Comparison of ENCODE assay signal across 11 mouse cellular contexts in the genomic region with DNA sequence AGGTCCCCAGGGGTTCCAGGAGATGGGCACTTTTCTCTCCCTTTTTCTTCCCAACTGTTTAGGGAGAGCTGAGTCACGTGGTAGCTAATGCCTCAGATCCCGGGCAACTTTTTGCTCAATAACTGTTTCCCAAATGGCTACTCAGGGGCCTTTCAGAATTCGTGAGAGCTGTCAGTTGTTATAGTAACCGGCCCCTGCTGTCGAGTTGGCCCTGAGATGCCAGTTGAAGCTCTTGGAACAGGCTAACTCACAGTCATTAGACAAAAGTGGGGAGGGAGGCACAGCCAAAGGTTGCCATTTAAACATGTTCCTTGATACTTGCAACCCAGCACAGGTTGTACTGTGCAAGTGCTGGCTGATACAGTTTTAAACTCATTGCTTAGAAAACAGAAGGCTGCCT.
A peak's percentile ranks its signal among the peaks of the same experiment; 100 is the strongest.
DNase-seq lines count a peak whose midpoint lies in the region; ATAC-seq and TF ChIP-seq lines count a peak whose summit lies in the region.
"Had no signal": no experiment of that assay in that cellular context is flagged by ENCODE, and none has a peak within 500 bp of the region (broad histone marks: within the 10 kb centered on the region; RNA-seq: fewer than 3 reads in every experiment).

No protein-coding gene starts in this region.

- DNase-seq in kidney, adult 2 months = peak; percentile 25
- no peak for DNase-seq in kidney, adult 18-20 months
- peak; percentile 21 for DNase-seq in cerebellum, adult 9-10 months
- peak; percentile 89 for DNase-seq in forebrain, embryonic 14.5 days (ENCODE audit: low spot score)
- DNase-seq in Muller cell, postnatal 12 days (ENCODE audit: inconsistent ontology term) = no peak
- DNase-seq in heart, postnatal 4 days = no peak
- DNase-seq: lung, adult 18-20 months; thymus, postnatal 25 days had no signal

- no peak overlapping the region for H3K4me3 ChIP-seq in kidney, adult 2 months (ENCODE audit: insufficient read depth, low read depth, low read length)
- H3K4me3 ChIP-seq in forebrain, embryonic 14.5 days (ENCODE audit: low read depth, low read length) = no peak overlapping the region
- H3K4me3 ChIP-seq in midbrain, embryonic 12.5 days = no peak overlapping the region
- H3K4me3 ChIP-seq: myocyte had no signal

- no peaks in the 10 kb centered on the region for H3K36me3 ChIP-seq in kidney, adult 2 months (ENCODE audit: control insufficient read depth, insufficient read depth, low read length)
- no peaks in the 10 kb centered on the region for H3K36me3 ChIP-seq in forebrain, embryonic 14.5 days (ENCODE audit: control insufficient read depth, insufficient read depth, low read length)
- H3K36me3 ChIP-seq in midbrain, embryonic 12.5 days = no peaks in the 10 kb centered on the region

- H3K9ac ChIP-seq in forebrain, embryonic 14.5 days (ENCODE audit: low read length) = no peak overlapping the region
- H3K9ac ChIP-seq in midbrain, embryonic 12.5 days (replicated peaks) = no peak overlapping the region

- peaks cover 7% of the 10 kb centered on the region; the same call in 1 of the 2 replicates for H3K4me1 ChIP-seq in kidney, adult 2 months (ENCODE audit: control insufficient read depth, insufficient read depth, low read length)
- peaks cover 17% of the 10 kb centered on the region for H3K4me1 ChIP-seq in forebrain, embryonic 14.5 days (ENCODE audit: control insufficient read depth, insufficient read depth, low read length)
- peaks cover 21% of the 10 kb centered on the region for H3K4me1 ChIP-seq in midbrain, embryonic 12.5 days

- whole genome bisulfite sequencing in kidney, adult 2 months = 34% methylated on average over 5 of the region's 5 CpGs
- WGBS in forebrain, embryonic 14.5 days = under 1% methylated on average over 5 of the region's 5 CpGs
- 17% methylated on average over 5 of the region's 5 CpGs for WGBS in midbrain, embryonic 12.5 days

- no peak for TF ChIP-seq POLR2A in kidney, adult 2 months (IDR thresholded peaks at IDR 0.05; ENCODE audit: low read depth, low read length)

- no peaks in the 10 kb centered on the region for H3K9me3 ChIP-seq in forebrain, embryonic 14.5 days (replicated peaks; ENCODE audit: control insufficient read depth, low read length)
- H3K9me3 ChIP-seq in midbrain, embryonic 12.5 days = no peaks in the 10 kb centered on the region

- TF ChIP-seq CTCF in kidney, adult 2 months (conservative IDR thresholded peaks at IDR 0.05; ENCODE audit: insufficient read depth, insufficient read length, low read depth, low read length) = no peak

- H3K4me2 ChIP-seq in forebrain, embryonic 14.5 days (ENCODE audit: low read length) = no peak overlapping the region
- no peak overlapping the region for H3K4me2 ChIP-seq in midbrain, embryonic 12.5 days (replicated peaks)

- ATAC-seq in forebrain, embryonic 14.5 days = peak; percentile 88
- peak; percentile 47; the same call in 1 of the 2 replicates for ATAC-seq in midbrain, embryonic 12.5 days (ENCODE audit: low FRiP score, low read depth)
- no peak for ATAC-seq in erythroid progenitor cell, adult 5-6 weeks (replicated peaks; ENCODE audit: low FRiP score, poor library complexity, severe bottlenecking)

- no peaks in the 10 kb centered on the region for H3K27me3 ChIP-seq in kidney, adult 2 months (replicated peaks; ENCODE audit: control insufficient read depth, insufficient read depth, low read length)
- H3K27me3 ChIP-seq in forebrain, embryonic 14.5 days (replicated peaks; ENCODE audit: control insufficient read depth, insufficient read depth, low read length) = no peaks in the 10 kb centered on the region
- H3K27me3 ChIP-seq in midbrain, embryonic 12.5 days = no peaks in the 10 kb centered on the region

- peak overlapping the region; percentile 72 for H3K27ac ChIP-seq in kidney, adult 2 months (ENCODE audit: insufficient read depth, low read depth, low read length)
- peak overlapping the region; percentile 10; the same call in 1 of the 2 replicates for H3K27ac ChIP-seq in forebrain, embryonic 14.5 days (ENCODE audit: low read depth, low read length)
- no peak overlapping the region for H3K27ac ChIP-seq in midbrain, embryonic 12.5 days (replicated peaks)

Comparison
In these comparisons a context has a peak if more than half of its experiments do, and no peak if none do; other contexts are left out.
1. DNase-seq: peak in kidney, adult 2 months (single experiment), cerebellum, adult 9-10 months (single experiment) and forebrain, embryonic 14.5 days (single experiment); none in kidney, adult 18-20 months (single experiment), Muller cell, postnatal 12 days (single experiment) and heart, postnatal 4 days (single experiment).